Mouse (Mus musculus) lung, embryonic 14.5 days (tissue): ENCODE measurements at regions not wholly inside any gene's neighbourhood (a gene's known extent, or its start where the extent isn't known, plus 50 kb on each side); places are given as distances from the start of the nearest gene placed in this dataset.
A peak's percentile ranks its signal among the peaks of the same experiment; 100 is the strongest.

ENCODE experiments used
- ATAC-seq: fragments of 200-750 bp; cut with Nextera tagmentation; 2 replicates; pipeline ENCODE4 v1.8.0; 2017; ENCODE audit warnings: mild to moderate bottlenecking, moderate TSS enrichment, moderate library complexity; ENCODE audit not compliant: insufficient read depth
- DNase-seq: peaks from one replicate; pipeline ENCODE4 v3.0.0-alpha.2; 2015
- H3K27ac ChIP-seq: fragments of 300-500 bp; sonication (generic); 2 replicates; pipeline ENCODE4 v1.5.1; 2014; ENCODE audit warnings: low read depth, mild to moderate bottlenecking, moderate library complexity
- H3K27me3 ChIP-seq: fragments of 300-500 bp; sonication (generic); 2 replicates; pipeline ENCODE4 v1.6.1; 2014; ENCODE audit warnings: low read length, control low read depth; ENCODE audit not compliant: insufficient read depth
- H3K36me3 ChIP-seq: fragments of 300-500 bp; sonication (generic); 2 replicates; pipeline ENCODE4 v1.6.1; 2014; ENCODE audit warnings: control low read depth; ENCODE audit not compliant: insufficient read depth
- H3K4me1 ChIP-seq: fragments of 300-500 bp; sonication (generic); 2 replicates; pipeline ENCODE4 v1.6.1; 2014; ENCODE audit warnings: antibody characterized with exemption, control low read depth; ENCODE audit not compliant: insufficient read depth
- H3K4me2 ChIP-seq: fragments of 300-500 bp; sonication (generic); 2 replicates; pipeline ENCODE4 v1.6.1; 2014; ENCODE audit warnings: mild to moderate bottlenecking
- H3K4me3 ChIP-seq: fragments of 300-500 bp; sonication (generic); 2 replicates; pipeline ENCODE4 v1.5.1; 2014; ENCODE audit warnings: low read depth, low read length
- H3K9ac ChIP-seq: fragments of 300-500 bp; sonication (generic); 2 replicates; pipeline ENCODE4 v1.6.1; 2014
- H3K9me3 ChIP-seq: fragments of 300-500 bp; sonication (generic); 2 replicates; pipeline ENCODE4 v1.6.1; 2016; ENCODE audit warnings: low read depth, low read length, control low read depth
- CTCF ChIP-seq: IDR thresholded peaks from 2 replicates; pipeline ENCODE4 v1.5.1; 2016; ENCODE audit warnings: antibody characterized with exemption, low read depth
- WGBS: fragments of 180-500 bp; shearing (Covaris S2); extraction: QIAGEN DNeasy Blood & Tissue Kit; methylation state at CpG from one replicate; pipeline ENCODE4 v1.1.7; 2014; 5-methylcytosine and 5-hydroxymethylcytosine counted together

- WGBS = 41% methylated on average over 7 of the region's 7 CpGs
- Histone ChIP-seq H3K27me3 (no peaks in the 10 kb centered on the region), H3K4me2 (no peak overlapping the region), H3K27ac (peak overlapping the region; percentile 9; the same call in 1 of the 2 replicates), H3K9me3 (no peaks in the 10 kb centered on the region), H3K4me3 (no peak overlapping the region), H3K4me1 (0 out of 2 replicates have a peak, but pooled peaks cover 5% of the 10 kb centered on the region), H3K36me3 (no peaks in the 10 kb centered on the region), H3K9ac (no peak overlapping the region)
- TF ChIP-seq CTCF = no peak
- DNase-seq = no peak
- ATAC-seq = peak; percentile 41; the same call in 1 of the 2 replicates
Measured at GRCm38 (mm10) chr2:128217784-128218467, 92.1 kb downstream of the Bcl2l11 start.

- H3K9ac ChIP-seq = no peak overlapping the region
- ATAC-seq (no peak), DNase-seq (no peak)
- WGBS = 57% methylated on average over 4 of the region's 4 CpGs
- no peak overlapping the region for H3K4me3 ChIP-seq
- H3K36me3 ChIP-seq = no peaks in the 10 kb centered on the region
- H3K27ac ChIP-seq = no peak overlapping the region
- no peaks in the 10 kb centered on the region for H3K27me3 ChIP-seq
- no peaks in the 10 kb centered on the region for H3K9me3 ChIP-seq
- H3K4me2 ChIP-seq = no peak overlapping the region
- TF ChIP-seq CTCF = no peak
- 0 out of 2 replicates have a peak, but pooled peaks cover 5% of the 10 kb centered on the region for H3K4me1 ChIP-seq
Measured at GRCm38 (mm10) chr2:128218961-128219360, 93.1 kb downstream of the Bcl2l11 start.

- no peak for ATAC-seq
- Histone ChIP-seq H3K36me3 (no peaks in the 10 kb centered on the region), H3K9me3 (no peaks in the 10 kb centered on the region), H3K27ac (no peak overlapping the region), H3K4me3 (no peak overlapping the region), H3K4me2 (no peak overlapping the region), H3K4me1 (0 out of 2 replicates have a peak, but pooled peaks cover 5% of the 10 kb centered on the region), H3K27me3 (no peaks in the 10 kb centered on the region), H3K9ac (no peak overlapping the region)
- TF ChIP-seq CTCF = no peak
- 48% methylated on average over 1 of the region's 1 CpGs for whole genome bisulfite sequencing
- no peak for DNase-seq
Measured at GRCm38 (mm10) chr2:128221055-128221454, 95.2 kb downstream of the Bcl2l11 start.

- H3K9ac ChIP-seq = no peak overlapping the region
- H3K4me3 ChIP-seq = no peak overlapping the region
- H3K9me3 ChIP-seq = no peaks in the 10 kb centered on the region
- no peaks in the 10 kb centered on the region for H3K36me3 ChIP-seq
- TF ChIP-seq CTCF = no peak
- H3K4me1 ChIP-seq = 0 out of 2 replicates have a peak, but pooled peaks cover 5% of the 10 kb centered on the region
- DNase-seq (no peak), ATAC-seq (no peak)
- H3K27me3 ChIP-seq = no peaks in the 10 kb centered on the region
- no peak overlapping the region for H3K27ac ChIP-seq
- no peak overlapping the region for H3K4me2 ChIP-seq
- 78% methylated on average over 4 of the region's 4 CpGs for WGBS
Measured at GRCm38 (mm10) chr2:128221657-128222056, 95.8 kb downstream of the Bcl2l11 start.

GRCm38 (mm10) chr2:128226465-128227047 lies 100.7 kb downstream of the Bcl2l11 start:
- H3K4me1 ChIP-seq = no peaks in the 10 kb centered on the region
- H3K4me3 ChIP-seq = no peak overlapping the region
- no peak overlapping the region for H3K27ac ChIP-seq
- H3K36me3 ChIP-seq = no peaks in the 10 kb centered on the region
- no peaks in the 10 kb centered on the region for H3K27me3 ChIP-seq
- TF ChIP-seq CTCF = no peak
- 91% methylated on average over 9 of the region's 9 CpGs for WGBS
- H3K9me3 ChIP-seq = no peaks in the 10 kb centered on the region
- H3K4me2 ChIP-seq = no peak overlapping the region
- H3K9ac ChIP-seq = no peak overlapping the region
- DNase-seq (no peak), ATAC-seq (no peak)

GRCm38 (mm10) chr2:128229730-128230129 lies 103.9 kb downstream of the Bcl2l11 start:
- H3K4me3 ChIP-seq = no peak overlapping the region
- H3K27me3 ChIP-seq = no peaks in the 10 kb centered on the region
- no peaks in the 10 kb centered on the region for H3K9me3 ChIP-seq
- no peaks in the 10 kb centered on the region for H3K36me3 ChIP-seq
- ATAC-seq (no peak), DNase-seq (no peak)
- no peaks in the 10 kb centered on the region; the same call in 1 of the 2 replicates for H3K4me1 ChIP-seq
- no peak for TF ChIP-seq CTCF
- 84% methylated on average over 4 of the region's 4 CpGs for WGBS
- no peak overlapping the region for H3K9ac ChIP-seq
- H3K27ac ChIP-seq = no peak overlapping the region
- H3K4me2 ChIP-seq = no peak overlapping the region

GRCm38 (mm10) chr2:128230921-128231320 lies 105.1 kb downstream of the Bcl2l11 start:
- 77% methylated on average over 4 of the region's 4 CpGs for WGBS
- H3K9ac ChIP-seq = no peak overlapping the region

More at GRCm38 (mm10) chr2:128230921-128231320, 105.1 kb downstream of the Bcl2l11 start:
- ATAC-seq (no peak), DNase-seq (no peak)
- Histone ChIP-seq H3K36me3 (no peaks in the 10 kb centered on the region), H3K9me3 (no peaks in the 10 kb centered on the region), H3K4me2 (no peak overlapping the region), H3K4me3 (no peak overlapping the region), H3K4me1 (no peaks in the 10 kb centered on the region; the same call in 1 of the 2 replicates), H3K27ac (no peak overlapping the region), H3K27me3 (no peaks in the 10 kb centered on the region)
- TF ChIP-seq CTCF = no peak
